Mouse (Mus musculus) hindbrain, embryonic 10.5 days (tissue): Measurements from ENCODE around the gene Elp4. TPM values are rescaled to one million over a fixed set of nuclear protein-coding genes. Genes with fewer than 3 reads are reported as not detected.
A peak's percentile ranks its signal among the peaks of the same experiment; 100 is the strongest.

Experiments
- DNase-seq: peaks from one replicate; pipeline ENCODE4 v3.0.0-alpha.2; 2017; ENCODE audit warnings: low spot score
- H3K27ac ChIP-seq: fragments of 300-500 bp; sonication (generic); 2 replicates; pipeline ENCODE4 v1.5.1; 2016; ENCODE audit warnings: mild to moderate bottlenecking, moderate library complexity
- H3K27me3 ChIP-seq: fragments of 300-500 bp; sonication (generic); 2 replicates; pipeline ENCODE4 v1.6.1; 2016; ENCODE audit warnings: mild to moderate bottlenecking; ENCODE audit not compliant: poor library complexity, insufficient read depth, severe bottlenecking
- H3K36me3 ChIP-seq: fragments of 300-500 bp; sonication (generic); 2 replicates; pipeline ENCODE4 v1.6.1; 2016; ENCODE audit warnings: mild to moderate bottlenecking, moderate library complexity
- H3K4me1 ChIP-seq: fragments of 300-500 bp; sonication (generic); replicated peaks from 2 replicates; pipeline ENCODE4 v1.6.1; 2016; ENCODE audit warnings: mild to moderate bottlenecking
- H3K4me3 ChIP-seq: fragments of 300-500 bp; sonication (generic); 2 replicates; pipeline ENCODE4 v1.5.1; 2016; ENCODE audit warnings: mild to moderate bottlenecking, moderate library complexity
- H3K9me3 ChIP-seq: fragments of 300-500 bp; sonication (generic); 2 replicates; pipeline ENCODE4 v1.6.1; 2016; ENCODE audit warnings: mild to moderate bottlenecking, moderate library complexity
- WGBS: fragments of 180-500 bp; shearing (Covaris S2); methylation state at CpG from one replicate; pipeline ENCODE4 v1.1.7; 2016; 5-methylcytosine and 5-hydroxymethylcytosine counted together
- polyA plus RNA-seq: library from polyadenylated mRNA; unstranded; fragments of >200 nt; fragmentation: Nextera tagmentation; extraction: Ambion mirVana; gene quantifications from 2 replicates; pipeline ENCODE4 v1.2.1, GENCODE M21; 2016

Elp4 gene
- polyA plus RNA-seq, 1 experiment from 2014 or later, result 49.8 TPM

DNA sequence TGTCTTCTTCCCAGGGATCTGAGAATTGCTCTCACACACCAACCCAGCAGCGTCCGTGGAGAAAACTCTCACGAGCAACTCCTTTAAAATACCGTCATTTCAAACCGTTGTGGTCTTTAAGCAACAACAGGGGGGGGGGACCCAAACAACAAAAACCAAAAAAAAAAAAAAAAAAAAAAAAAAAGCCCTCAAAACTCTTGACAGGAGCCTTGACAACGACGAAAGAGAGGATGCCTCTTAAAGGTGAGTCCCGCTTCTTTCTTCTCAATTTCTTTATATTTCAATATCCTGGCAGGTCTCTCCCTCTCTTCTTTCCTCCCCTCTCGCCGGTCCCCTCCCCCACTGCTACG lies 228.7 kb downstream of the Elp4 start:
- WGBS, result 0% methylated on average over 11 of the region's 11 CpGs
- H3K4me1 ChIP-seq, result peaks cover 77% of the 10 kb centered on the region
- peaks cover 99% of the 10 kb centered on the region for H3K27me3 ChIP-seq
- no peaks in the 10 kb centered on the region for H3K9me3 ChIP-seq
- DNase-seq, result no peak
- H3K36me3 ChIP-seq, result no peaks in the 10 kb centered on the region
- peak overlapping the region; percentile 96 for H3K27ac ChIP-seq
- H3K4me3 ChIP-seq, result peak overlapping the region; percentile 73

DNA sequence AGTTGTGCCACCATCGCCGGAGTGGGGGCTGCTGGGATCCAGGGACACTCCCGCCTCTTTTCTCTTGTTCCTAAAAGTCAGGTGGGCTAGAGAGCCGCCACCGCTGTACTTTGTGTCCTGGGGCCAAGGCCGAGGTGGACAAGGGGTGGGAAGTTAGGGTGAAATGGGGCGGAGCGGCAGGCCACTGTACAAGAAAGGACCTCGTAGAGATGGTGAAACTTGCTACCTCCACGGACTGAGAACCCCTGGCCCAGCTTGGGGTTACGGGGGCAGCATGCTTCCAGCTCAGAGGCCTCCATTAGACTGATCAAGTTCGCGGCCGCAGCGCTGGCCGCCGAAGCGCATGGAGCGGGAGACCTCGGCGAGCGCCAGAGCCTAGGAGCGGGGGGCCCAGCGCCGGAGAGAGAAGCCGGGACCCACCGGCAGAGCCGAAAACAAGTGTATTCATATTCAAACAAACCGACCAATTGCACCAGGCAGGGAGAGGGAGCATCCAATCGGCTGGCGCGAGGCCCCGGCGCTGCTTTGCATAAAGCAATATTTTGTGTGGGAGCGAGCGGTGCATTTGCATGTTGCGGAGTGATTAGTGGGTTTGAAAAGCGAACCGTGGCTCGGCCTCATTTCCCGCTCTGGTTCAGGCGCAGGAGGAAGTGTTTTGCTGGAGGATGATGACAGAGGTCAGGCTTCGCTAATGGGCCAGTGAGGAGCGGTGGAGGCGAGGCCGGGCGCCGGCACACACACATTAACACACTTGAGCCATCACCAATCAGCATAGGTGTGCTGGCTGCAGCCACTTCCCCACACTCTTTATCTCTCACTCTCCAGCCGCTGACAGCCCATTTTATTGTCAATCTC lies 229.3 kb downstream of the Elp4 start:
- H3K27me3 ChIP-seq, result peaks cover 99% of the 10 kb centered on the region
- H3K4me1 ChIP-seq, result peaks cover 75% of the 10 kb centered on the region
- no peaks in the 10 kb centered on the region for H3K36me3 ChIP-seq
- WGBS, result 0% methylated on average over 49 of the region's 49 CpGs
- no peaks in the 10 kb centered on the region for H3K9me3 ChIP-seq
- H3K4me3 ChIP-seq, result peak overlapping the region; percentile 73
- H3K27ac ChIP-seq, result peak overlapping the region; percentile 96
- peak; percentile 92 for DNase-seq

DNA sequence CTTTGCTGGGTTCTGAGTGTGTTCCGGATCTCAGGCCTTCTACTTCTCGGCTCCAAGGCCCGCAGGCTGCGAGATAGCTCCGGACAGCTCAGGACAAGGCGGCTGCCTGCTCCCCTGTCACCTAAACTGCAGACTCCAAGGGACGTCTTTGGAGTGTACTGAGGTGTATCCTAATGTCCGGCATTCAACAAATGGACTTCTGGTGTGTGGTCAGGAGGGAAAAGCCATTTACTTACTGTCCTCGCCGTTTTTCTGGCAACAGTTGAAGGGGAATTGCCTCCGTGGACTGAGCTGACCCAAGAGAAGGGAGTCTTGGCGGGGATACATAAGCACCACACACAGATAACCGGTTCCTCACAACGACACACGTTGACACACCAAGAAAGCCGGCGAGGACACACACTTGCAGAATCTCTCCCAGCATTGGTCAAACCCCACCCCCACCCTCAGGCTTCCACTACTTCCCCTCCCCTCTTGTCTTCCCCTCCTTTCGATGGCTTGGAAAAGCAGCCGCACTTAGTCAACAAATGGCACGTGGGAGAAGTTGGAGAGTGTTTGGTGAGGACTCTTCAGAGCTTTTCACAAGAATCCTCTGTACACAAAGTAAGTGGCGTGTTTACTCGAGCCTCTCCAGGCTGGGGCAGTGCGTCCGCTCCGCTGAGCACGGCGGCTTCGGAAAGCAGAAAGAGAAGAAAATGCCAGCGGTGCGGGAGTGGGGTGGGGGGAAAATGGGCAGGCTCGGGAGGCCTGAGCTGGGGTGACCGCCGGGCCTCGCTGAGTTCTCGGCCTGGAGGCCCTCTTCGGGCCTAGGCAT lies 230.1 kb downstream of the Elp4 start:
- peak overlapping the region; percentile 73 for H3K4me3 ChIP-seq
- H3K27ac ChIP-seq, result peak overlapping the region; percentile 96
- peaks cover 99% of the 10 kb centered on the region for H3K27me3 ChIP-seq
- H3K36me3 ChIP-seq, result no peaks in the 10 kb centered on the region
- under 1% methylated on average over 36 of the region's 36 CpGs for WGBS
- H3K9me3 ChIP-seq, result no peaks in the 10 kb centered on the region
- H3K4me1 ChIP-seq, result peaks cover 77% of the 10 kb centered on the region
- peak; percentile 64 for DNase-seq

DNA sequence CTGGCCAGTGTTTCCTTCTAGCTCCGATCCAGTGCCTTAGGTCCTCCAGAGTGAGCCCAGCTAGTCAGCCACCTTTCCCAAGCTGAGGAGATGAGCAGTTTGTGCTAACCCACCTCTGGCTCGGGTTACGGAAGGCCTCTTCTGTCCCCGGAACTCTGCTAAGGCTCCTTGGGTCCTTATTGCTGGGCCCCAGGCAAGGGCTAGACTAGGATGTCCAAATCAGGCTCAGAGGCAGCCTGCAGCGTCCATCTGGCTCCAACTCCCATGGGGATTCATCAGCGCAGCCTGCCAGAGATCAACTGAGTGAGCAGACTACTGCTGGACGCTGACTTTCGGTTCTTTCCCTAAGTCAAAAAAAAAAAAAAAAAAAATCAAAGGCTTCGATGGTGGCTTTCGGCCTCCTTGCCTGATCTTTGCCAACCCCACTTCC lies 230.7 kb downstream of the Elp4 start:
- Histone ChIP-seq H3K4me3 (peak overlapping the region; percentile 73), H3K27ac (peak overlapping the region; percentile 96), H3K9me3 (no peaks in the 10 kb centered on the region), H3K27me3 (peaks cover 99% of the 10 kb centered on the region), H3K36me3 (no peaks in the 10 kb centered on the region), H3K4me1 (peaks cover 77% of the 10 kb centered on the region)
- DNase-seq, result peak; percentile 58
- WGBS, result 2% methylated on average over 10 of the region's 10 CpGs

DNA sequence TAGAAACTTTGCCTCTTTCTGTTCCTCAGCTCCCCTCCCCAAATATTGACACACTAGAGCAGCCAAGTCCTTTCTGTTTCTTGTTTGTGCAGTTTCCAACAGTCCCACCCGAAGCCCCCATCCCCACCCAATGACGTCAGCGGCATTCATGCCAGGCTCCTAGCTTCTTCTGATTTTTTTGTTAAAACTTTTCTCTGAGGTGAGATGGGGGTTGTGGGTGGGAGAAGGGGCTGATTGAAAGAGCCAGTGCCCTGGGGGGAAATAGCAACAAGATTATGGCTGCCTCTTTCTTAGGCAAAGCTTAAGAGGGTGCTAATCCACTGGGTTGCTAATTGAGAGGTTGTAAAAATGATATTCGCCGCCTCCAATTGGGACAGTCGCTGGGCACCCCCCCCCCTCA lies 231.3 kb downstream of the Elp4 start:
- Histone ChIP-seq H3K4me1 (peaks cover 82% of the 10 kb centered on the region), H3K36me3 (no peaks in the 10 kb centered on the region), H3K27ac (peak overlapping the region; percentile 96), H3K9me3 (no peaks in the 10 kb centered on the region), H3K27me3 (peaks cover 100% of the 10 kb centered on the region), H3K4me3 (peak overlapping the region; percentile 73)
- WGBS, result under 1% methylated on average over 6 of the region's 6 CpGs
- DNase-seq, result peak; percentile 27

DNA sequence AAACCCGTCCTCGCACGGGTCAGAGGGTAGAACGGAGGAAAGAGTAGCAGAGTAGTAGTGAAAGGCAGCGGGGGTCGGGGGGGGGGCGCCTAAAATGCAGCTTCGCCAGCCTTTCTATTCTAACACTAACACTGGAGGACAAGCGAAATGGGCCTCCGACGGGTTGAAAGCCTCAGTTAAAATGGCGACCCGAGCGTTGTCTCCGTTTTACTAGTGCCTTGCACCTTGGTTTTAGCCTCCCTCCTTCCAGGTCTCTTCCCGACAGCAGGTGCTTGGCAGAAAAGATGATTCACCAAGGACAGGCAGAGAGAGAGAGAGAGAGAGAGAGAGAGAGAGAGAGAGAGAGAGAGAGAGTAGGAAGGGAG lies 231.8 kb downstream of the Elp4 start:
- H3K36me3 ChIP-seq, result no peaks in the 10 kb centered on the region
- DNase-seq, result peak; percentile 41
- peak overlapping the region; percentile 73 for H3K4me3 ChIP-seq
- peak overlapping the region; percentile 96 for H3K27ac ChIP-seq
- H3K9me3 ChIP-seq, result no peaks in the 10 kb centered on the region
- peaks cover 100% of the 10 kb centered on the region for H3K27me3 ChIP-seq
- H3K4me1 ChIP-seq, result peaks cover 85% of the 10 kb centered on the region
- WGBS, result under 1% methylated on average over 16 of the region's 16 CpGs

DNA sequence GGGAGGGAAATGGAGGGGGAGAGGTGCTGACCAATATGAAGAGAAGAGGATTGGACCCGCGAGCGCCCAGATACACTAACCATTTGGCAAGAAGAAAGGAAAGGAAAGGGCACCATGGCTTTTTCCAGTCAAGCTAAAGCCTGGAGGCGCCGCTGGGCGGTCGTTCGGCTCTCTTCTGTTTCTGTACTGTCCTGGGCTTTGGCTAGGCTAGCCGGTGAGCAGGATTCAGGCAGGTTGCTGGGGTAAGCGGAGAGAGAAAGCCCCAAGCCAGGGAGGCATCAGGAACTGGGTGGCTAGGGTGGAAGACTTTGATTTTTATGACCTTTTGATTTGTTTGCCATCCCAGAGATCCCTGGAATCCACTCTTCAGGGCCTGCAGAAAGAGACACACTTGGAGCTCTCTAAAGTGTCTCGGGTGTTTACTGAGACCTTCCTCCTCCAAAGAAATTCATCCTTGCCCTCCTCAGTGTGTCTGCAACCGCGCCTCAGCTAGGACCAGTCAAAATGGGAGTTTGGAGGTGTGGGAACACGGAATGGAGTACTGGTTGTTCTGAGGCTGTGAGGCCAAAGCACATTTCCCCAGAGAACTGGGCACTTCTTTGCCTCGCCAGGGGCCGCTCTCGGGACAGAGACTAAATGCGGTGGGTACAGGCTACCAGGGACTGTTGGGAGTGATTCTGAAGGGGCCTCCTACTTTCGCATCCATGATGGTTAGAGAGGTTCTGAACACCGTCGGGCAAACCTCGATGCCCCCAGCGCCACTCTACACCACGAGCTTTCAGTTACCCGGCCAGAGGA lies 232.4 kb downstream of the Elp4 start:
- no peaks in the 10 kb centered on the region for H3K9me3 ChIP-seq
- peak overlapping the region; percentile 73 for H3K4me3 ChIP-seq
- no peaks in the 10 kb centered on the region for H3K36me3 ChIP-seq
- H3K4me1 ChIP-seq, result peaks cover 90% of the 10 kb centered on the region
- DNase-seq, result peak; percentile 63
- H3K27ac ChIP-seq, result peak overlapping the region; percentile 96
- WGBS, result under 1% methylated on average over 25 of the region's 25 CpGs
- H3K27me3 ChIP-seq, result peaks cover 100% of the 10 kb centered on the region

DNA sequence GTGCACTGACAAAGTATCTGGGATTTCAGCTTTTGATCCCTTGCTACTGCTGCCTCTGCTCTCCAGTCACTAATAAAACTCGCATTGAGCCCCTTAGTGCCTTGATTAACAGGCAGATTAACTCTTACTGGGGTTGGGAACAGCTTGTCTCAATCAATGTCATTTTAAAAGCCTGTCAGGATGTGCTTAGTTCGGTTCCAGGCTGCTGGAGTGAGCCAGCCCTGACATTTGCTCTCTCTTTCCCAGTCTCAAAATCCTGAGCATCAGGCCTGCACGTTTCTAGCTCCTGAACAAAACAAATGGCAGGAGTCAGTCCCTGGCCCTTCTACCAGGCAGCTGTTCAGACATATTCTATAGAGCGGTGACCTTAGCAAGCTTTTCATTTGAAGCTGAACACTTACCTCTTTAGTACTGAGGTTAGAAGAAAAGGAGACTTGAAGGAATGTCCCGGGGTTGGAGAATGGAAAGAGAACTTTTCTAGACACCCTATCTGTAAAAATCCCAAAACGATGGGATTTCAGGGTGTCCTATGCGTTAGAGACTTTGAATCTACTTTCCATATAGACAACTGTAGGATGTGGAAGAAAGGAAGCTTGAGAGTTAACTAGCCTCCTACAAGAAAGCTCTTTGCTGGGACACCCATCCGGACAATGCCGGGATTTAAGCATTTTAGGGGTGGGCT lies 233.1 kb downstream of the Elp4 start:
- peaks cover 90% of the 10 kb centered on the region for H3K4me1 ChIP-seq
- H3K4me3 ChIP-seq, result peak overlapping the region; percentile 73
- peaks cover 100% of the 10 kb centered on the region for H3K27me3 ChIP-seq
- no peaks in the 10 kb centered on the region for H3K36me3 ChIP-seq
- WGBS, result under 1% methylated on average over 9 of the region's 9 CpGs
- peak; percentile 50 for DNase-seq
- H3K27ac ChIP-seq, result peak overlapping the region; percentile 96; the same call in 1 of the 2 replicates
- H3K9me3 ChIP-seq, result no peaks in the 10 kb centered on the region

DNA sequence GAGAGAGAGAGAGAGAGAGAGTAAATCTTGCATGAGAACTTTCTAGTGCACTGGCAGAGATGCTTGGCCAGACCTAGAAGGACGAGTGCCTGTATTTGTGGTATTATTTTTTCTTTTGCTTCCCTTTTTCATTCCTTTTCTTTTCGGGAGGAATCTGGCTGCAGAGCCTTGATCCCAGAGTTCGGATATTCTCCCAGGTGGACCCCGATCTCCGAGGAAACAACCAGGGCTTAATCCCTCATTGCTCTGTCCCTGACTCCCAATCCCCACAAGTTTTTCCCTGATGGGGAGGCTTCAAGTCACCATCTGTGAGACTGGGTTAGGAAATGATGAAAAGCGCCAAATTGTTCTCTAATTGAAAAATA lies 233.7 kb downstream of the Elp4 start:
- Histone ChIP-seq H3K4me1 (peaks cover 85% of the 10 kb centered on the region), H3K36me3 (no peaks in the 10 kb centered on the region), H3K9me3 (no peaks in the 10 kb centered on the region), H3K27ac (no peak overlapping the region), H3K4me3 (peak overlapping the region; percentile 46), H3K27me3 (peaks cover 100% of the 10 kb centered on the region)
- WGBS, result 1% methylated on average over 6 of the region's 6 CpGs
- no peak for DNase-seq

DNA sequence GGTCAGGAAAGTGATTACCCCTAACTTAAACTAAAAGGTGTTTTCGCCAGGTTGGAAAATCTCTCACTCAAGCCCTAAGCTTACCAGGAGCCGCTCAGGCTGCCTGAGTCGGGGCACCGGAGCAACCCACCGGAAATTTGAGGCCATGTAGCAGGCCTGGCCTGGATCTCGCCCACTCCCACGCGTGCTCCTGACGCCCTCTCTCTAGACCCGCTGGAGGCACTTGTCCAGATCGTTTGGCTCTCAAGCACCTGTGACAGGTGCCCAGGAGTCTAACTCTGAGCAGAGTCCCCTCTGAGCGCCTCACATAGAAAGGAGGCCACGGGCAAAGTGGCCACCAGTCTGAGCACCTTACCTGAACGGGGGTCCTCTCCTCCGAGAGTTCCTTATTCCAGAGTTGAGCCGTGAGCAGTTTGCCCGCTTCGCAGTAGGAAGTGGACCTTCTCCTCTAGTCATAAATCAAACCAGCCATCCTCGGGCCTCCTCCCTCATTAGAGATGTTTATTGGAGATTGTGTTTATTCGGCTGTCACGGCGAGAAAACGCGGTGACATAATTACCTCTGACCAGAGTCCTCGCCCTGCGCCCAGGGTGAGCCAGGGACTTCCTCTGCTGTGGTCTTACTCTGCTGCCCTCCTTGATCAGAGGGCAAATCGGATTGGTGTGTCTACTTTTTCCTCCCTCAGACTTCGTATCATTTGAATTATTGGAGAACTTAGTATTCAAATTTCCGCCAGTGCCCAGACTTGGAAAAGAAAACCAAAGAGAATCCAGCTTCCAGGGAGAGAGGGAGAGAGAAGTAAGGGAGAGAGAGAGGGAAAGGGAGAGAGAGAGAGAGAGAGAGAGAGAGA lies 234.3 kb downstream of the Elp4 start:
- Histone ChIP-seq H3K27ac (peak overlapping the region; percentile 64), H3K4me1 (peaks cover 80% of the 10 kb centered on the region), H3K9me3 (no peaks in the 10 kb centered on the region), H3K4me3 (peak overlapping the region; percentile 46), H3K36me3 (no peaks in the 10 kb centered on the region), H3K27me3 (peaks cover 100% of the 10 kb centered on the region)
- peak; percentile 51 for DNase-seq
- WGBS, result 1% methylated on average over 29 of the region's 29 CpGs

DNA sequence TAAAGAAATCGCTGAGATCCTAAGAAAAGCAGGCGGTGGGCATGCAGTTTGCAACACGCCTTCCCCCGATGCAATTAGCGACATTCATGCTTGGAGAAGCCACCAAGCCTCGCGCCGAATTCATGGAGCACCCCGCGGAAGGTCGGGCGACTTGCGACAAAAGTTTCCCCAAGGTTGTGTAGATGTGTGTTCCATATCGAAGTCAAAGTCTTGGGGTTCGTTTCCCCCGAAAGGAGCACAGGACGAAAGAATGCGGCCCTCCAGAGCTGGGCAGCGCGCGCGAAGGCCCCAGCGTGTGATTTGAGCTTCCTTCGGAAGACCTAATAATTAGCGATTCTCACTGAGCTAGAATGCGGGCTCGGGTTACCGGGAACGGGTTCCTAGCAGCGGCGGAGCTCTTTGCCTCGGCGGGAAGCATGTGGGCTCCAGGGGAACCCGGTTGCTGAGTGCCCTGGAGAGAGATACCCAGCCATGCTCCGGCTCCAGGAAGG lies 234.9 kb downstream of the Elp4 start:
- peak; percentile 60 for DNase-seq
- Histone ChIP-seq H3K27me3 (peaks cover 100% of the 10 kb centered on the region), H3K4me3 (peak overlapping the region; percentile 46), H3K4me1 (peaks cover 73% of the 10 kb centered on the region), H3K27ac (peak overlapping the region; percentile 64; the same call in 1 of the 2 replicates), H3K36me3 (no peaks in the 10 kb centered on the region), H3K9me3 (no peaks in the 10 kb centered on the region)
- under 1% methylated on average over 35 of the region's 35 CpGs for WGBS
